Mouse (Mus musculus): Measurements from ENCODE around the gene Hrg.
"Not testable (repeated sequence)": the region's sequence is repeated elsewhere in the genome, so short reads cannot be mapped to it uniquely, and the experiment has no call there.

The Hrg gene

GRCm38 (mm10) chr16:22962256-22962655 is 11.4 kb downstream of the Hrg start:
- DNase-seq, result no peak

GRCm38 (mm10) chr16:22963293-22963692 is 12.4 kb downstream of the Hrg start:
- DNase-seq, result no peak

- DNase-seq, result no peak
Observed at GRCm38 (mm10) chr16:22967383-22968030, 16.6 kb downstream of the Hrg start.

- DNase-seq, result not testable (repeated sequence)
Observed at GRCm38 (mm10) chr16:22996951-22997350, 46.1 kb downstream of the Hrg start.

Measured in right cerebral cortex, postnatal 4 days (tissue).